Comparison of ENCODE assay signal across 8 mouse cellular contexts in genomic region chr11:117778851-117779433, GRCm38 (mm10). TPM values are rescaled to one million over a fixed set of nuclear protein-coding genes. Genes with fewer than 3 reads are reported as not detected.
A peak's percentile ranks its signal among the peaks of the same experiment; 100 is the strongest.
DNase-seq lines count a peak whose midpoint lies in the region; ATAC-seq and TF ChIP-seq lines count a peak whose summit lies in the region.

No protein-coding gene starts in this region.

- H3K27me3 ChIP-seq in forebrain, embryonic 12.5 days, result peaks cover 63% of the 10 kb centered on the region
- no peaks in the 10 kb centered on the region for H3K27me3 ChIP-seq in lung, postnatal 0 days (replicated peaks; ENCODE audit: insufficient read depth, low read length)
- no peaks in the 10 kb centered on the region for H3K27me3 ChIP-seq in stomach, embryonic 15.5 days (replicated peaks)

- no peaks in the 10 kb centered on the region for H3K36me3 ChIP-seq in forebrain, embryonic 12.5 days (replicated peaks)
- no peaks in the 10 kb centered on the region for H3K36me3 ChIP-seq in lung, postnatal 0 days (ENCODE audit: insufficient read depth, low read length)
- 0 out of 2 replicates have a peak, but pooled peaks cover 4% of the 10 kb centered on the region for H3K36me3 ChIP-seq in stomach, embryonic 15.5 days

- H3K9ac ChIP-seq in forebrain, embryonic 12.5 days, result no peak overlapping the region
- H3K9ac ChIP-seq in lung, postnatal 0 days (replicated peaks; ENCODE audit: low read depth), result peak overlapping the region; percentile 75; the same call in 1 of the 2 replicates
- H3K9ac ChIP-seq in stomach, embryonic 15.5 days, result peak overlapping the region; percentile 17; the same call in 1 of the 2 replicates

- peak overlapping the region; percentile 33; the same call in 1 of the 2 replicates for H3K4me3 ChIP-seq in forebrain, embryonic 12.5 days (replicated peaks)
- peak overlapping the region; percentile 57; the same call in 1 of the 2 replicates for H3K4me3 ChIP-seq in lung, postnatal 0 days (ENCODE audit: low read depth, low read length)
- H3K4me3 ChIP-seq in stomach, embryonic 15.5 days (replicated peaks), result peak overlapping the region; percentile 47

- H3K9me3 ChIP-seq in forebrain, embryonic 12.5 days, result no peaks in the 10 kb centered on the region
- no peaks in the 10 kb centered on the region for H3K9me3 ChIP-seq in lung, postnatal 0 days (ENCODE audit: low read length)
- no peaks in the 10 kb centered on the region for H3K9me3 ChIP-seq in stomach, embryonic 15.5 days

- ATAC-seq in forebrain, embryonic 12.5 days (ENCODE audit: low FRiP score), result no peak
- peak; percentile 8 for ATAC-seq in lung, postnatal 0 days
- ATAC-seq in stomach, embryonic 15.5 days (ENCODE audit: insufficient read depth, low FRiP score, low read depth), result no peak

- no peak for TF ChIP-seq EP300 in lung, postnatal 0 days (IDR thresholded peaks at IDR 0.05)

- TF ChIP-seq CTCF in lung, postnatal 0 days (IDR thresholded peaks at IDR 0.05), result no peak

- H3K4me2 ChIP-seq in forebrain, embryonic 12.5 days, result peak overlapping the region; percentile 56; the same call in 1 of the 2 replicates
- H3K4me2 ChIP-seq in lung, postnatal 0 days (replicated peaks; ENCODE audit: low read depth, low read length), result peak overlapping the region; percentile 87
- peak overlapping the region; percentile 80 for H3K4me2 ChIP-seq in stomach, embryonic 15.5 days

- H3K27ac ChIP-seq in forebrain, embryonic 12.5 days, result 0 out of 2 replicates have a peak overlapping the region, but pooled peaks have one; percentile 21
- peak overlapping the region; percentile 98 for H3K27ac ChIP-seq in lung, postnatal 0 days (ENCODE audit: low read length)
- H3K27ac ChIP-seq in stomach, embryonic 15.5 days, result peak overlapping the region; percentile 94

- peak; percentile 37 for DNase-seq in urinary bladder, postnatal 14 days (ENCODE audit: low spot score)
- no peak for DNase-seq in urinary bladder, postnatal 4 days (ENCODE audit: low spot score in 2 of 2)
- DNase-seq in kidney, adult 18-20 months, result peak; percentile 39
- DNase-seq in lung, postnatal 0 days (ENCODE audit: low spot score), result peak; percentile 82
- no peak for DNase-seq in testis, postnatal 14 days (ENCODE audit: low spot score)
- DNase-seq in ovary, postnatal 14 days (ENCODE audit: low spot score), result no peak

- H3K4me1 ChIP-seq in forebrain, embryonic 12.5 days, result peaks cover 41% of the 10 kb centered on the region
- peaks cover 30% of the 10 kb centered on the region; the same call in 1 of the 2 replicates for H3K4me1 ChIP-seq in lung, postnatal 0 days (ENCODE audit: insufficient read depth, low read depth, low read length)
- peaks cover 48% of the 10 kb centered on the region for H3K4me1 ChIP-seq in stomach, embryonic 15.5 days

- 72% methylated on average over 12 of the region's 12 CpGs for WGBS in forebrain, embryonic 12.5 days
- WGBS in lung, postnatal 0 days, result 37% methylated on average over 12 of the region's 12 CpGs
- WGBS in stomach, embryonic 15.5 days, result 45% methylated on average over 12 of the region's 12 CpGs

RNA-seq across cellular contexts. Expression of gene Tmc8, which starts 2.9 kb away (rescaled TPM):
- 0.82 and 1.2 TPM in 2 replicates for polyA plus RNA-seq in forebrain, embryonic 12.5 days (2016; fragmentation: Nextera tagmentation; extraction: Ambion mirVana)
- 5.5 and 6.5 TPM in 2 replicates for polyA plus RNA-seq in lung, postnatal 0 days (2015; fragmentation: Nextera tagmentation; extraction: Ambion mirVana)
- polyA plus RNA-seq in stomach, embryonic 15.5 days (2015; fragmentation: Nextera tagmentation; extraction: Ambion mirVana), result 4.1 and 5.4 TPM in 2 replicates

RNA-seq across cellular contexts. Expression of gene Tmc6, which starts 3.1 kb away (rescaled TPM):
- polyA plus RNA-seq in forebrain, embryonic 12.5 days (2016; fragmentation: Nextera tagmentation; extraction: Ambion mirVana), result 3.0 and 4.4 TPM in 2 replicates
- polyA plus RNA-seq in lung, postnatal 0 days (2015; fragmentation: Nextera tagmentation; extraction: Ambion mirVana), result 26.2 and 34.8 TPM in 2 replicates
- polyA plus RNA-seq in stomach, embryonic 15.5 days (2015; fragmentation: Nextera tagmentation; extraction: Ambion mirVana), result 28.3 and 29.4 TPM in 2 replicates

RNA-seq across cellular contexts. Expression of gene 6030468B19Rik, which starts 18.5 kb away (rescaled TPM):
- polyA plus RNA-seq in forebrain, embryonic 12.5 days (2016; fragmentation: Nextera tagmentation; extraction: Ambion mirVana), result not detected in 2 replicates
- polyA plus RNA-seq in lung, postnatal 0 days (2015; fragmentation: Nextera tagmentation; extraction: Ambion mirVana), result not detected in 2 replicates
- polyA plus RNA-seq in stomach, embryonic 15.5 days (2015; fragmentation: Nextera tagmentation; extraction: Ambion mirVana), result 2.0 and 7.2 TPM in 2 replicates

RNA-seq across cellular contexts. Expression of gene Gm20708, which starts 30.5 kb away (rescaled TPM):
- 0.15 and 0.56 TPM in 2 replicates for polyA plus RNA-seq in forebrain, embryonic 12.5 days (2016; fragmentation: Nextera tagmentation; extraction: Ambion mirVana)
- 0.27 TPM in 1 of 2 replicates, not detected in the other for polyA plus RNA-seq in lung, postnatal 0 days (2015; fragmentation: Nextera tagmentation; extraction: Ambion mirVana)
- polyA plus RNA-seq in stomach, embryonic 15.5 days (2015; fragmentation: Nextera tagmentation; extraction: Ambion mirVana), result 0.53 and 1.3 TPM in 2 replicates

RNA-seq across cellular contexts. Expression of gene Syngr2, which starts 30.5 kb away (rescaled TPM):
- polyA plus RNA-seq in forebrain, embryonic 12.5 days (2016; fragmentation: Nextera tagmentation; extraction: Ambion mirVana), result 20.6 and 25.5 TPM in 2 replicates
- polyA plus RNA-seq in lung, postnatal 0 days (2015; fragmentation: Nextera tagmentation; extraction: Ambion mirVana), result 96.0 and 108 TPM in 2 replicates
- 132 and 137 TPM in 2 replicates for polyA plus RNA-seq in stomach, embryonic 15.5 days (2015; fragmentation: Nextera tagmentation; extraction: Ambion mirVana)

Comparison
In these comparisons a context has a peak if more than half of its experiments do, and no peak if none do; other contexts are left out.
1. DNase-seq: peak in urinary bladder, postnatal 14 days (single experiment), kidney, adult 18-20 months (single experiment) and lung, postnatal 0 days (single experiment); none in urinary bladder, postnatal 4 days (0 of 2), testis, postnatal 14 days (single experiment) and ovary, postnatal 14 days (single experiment).
2. H3K27ac ChIP-seq: peak in every context shown above with its lines; median percentile 98 in lung, postnatal 0 days; 94 in stomach, embryonic 15.5 days; 21 in forebrain, embryonic 12.5 days.
3. Peak in every context shown above with its lines, with median percentiles within 50 percentile points of each other: H3K4me2 ChIP-seq and H3K4me3 ChIP-seq.